Mouse (Mus musculus) midbrain, embryonic 15.5 days (tissue): Measurements from ENCODE around the gene Tspan9. TPM values are rescaled to one million over a fixed set of nuclear protein-coding genes. Genes with fewer than 3 reads are reported as not detected.
A peak's percentile ranks its signal among the peaks of the same experiment; 100 is the strongest.

Experiments
- ATAC-seq: fragments of 200-750 bp; cut with Nextera tagmentation; replicated peaks from 2 replicates; pipeline ENCODE4 v1.8.0; 2017; ENCODE audit warnings: moderate TSS enrichment
- H3K27ac ChIP-seq: fragments of 300-500 bp; sonication (generic); 2 replicates; pipeline ENCODE4 v1.5.1; 2015; ENCODE audit warnings: mild to moderate bottlenecking, inconsistent platforms
- H3K27me3 ChIP-seq: fragments of 300-500 bp; sonication (generic); replicated peaks from 2 replicates; pipeline ENCODE4 v1.6.1; 2015; ENCODE audit warnings: inconsistent platforms
- H3K36me3 ChIP-seq: fragments of 300-500 bp; sonication (generic); replicated peaks from 2 replicates; pipeline ENCODE4 v1.6.1; 2015; ENCODE audit warnings: inconsistent platforms
- H3K4me1 ChIP-seq: fragments of 300-500 bp; sonication (generic); 2 replicates; pipeline ENCODE4 v1.6.1; 2015; ENCODE audit warnings: inconsistent platforms
- H3K4me2 ChIP-seq: fragments of 300-500 bp; sonication (generic); 2 replicates; pipeline ENCODE4 v1.6.1; 2015; ENCODE audit warnings: inconsistent platforms, mild to moderate bottlenecking, moderate library complexity
- H3K4me3 ChIP-seq: fragments of 300-500 bp; sonication (generic); 2 replicates; pipeline ENCODE4 v1.5.1; 2015; ENCODE audit warnings: mild to moderate bottlenecking, inconsistent platforms
- H3K9ac ChIP-seq: fragments of 300-500 bp; sonication (generic); 2 replicates; pipeline ENCODE4 v1.6.1; 2015; ENCODE audit warnings: mild to moderate bottlenecking, inconsistent platforms
- H3K9me3 ChIP-seq: fragments of 300-500 bp; sonication (generic); 2 replicates; pipeline ENCODE4 v1.6.1; 2016; ENCODE audit warnings: inconsistent platforms
- WGBS: fragments of 180-500 bp; shearing (Covaris S2); methylation state at CpG from one replicate; pipeline ENCODE4 v1.1.7; 2015; ENCODE audit warnings: mixed read lengths; 5-methylcytosine and 5-hydroxymethylcytosine counted together
- polyA plus RNA-seq: library from polyadenylated mRNA; unstranded; fragments of >200 nt; fragmentation: Nextera tagmentation; extraction: Ambion mirVana; gene quantifications from 2 replicates; pipeline ENCODE4 v1.2.1, GENCODE M21; 2015

Gene Tspan9
- polyA plus RNA-seq, 1 experiment from 2014 or later, result 33.9 TPM

DNA sequence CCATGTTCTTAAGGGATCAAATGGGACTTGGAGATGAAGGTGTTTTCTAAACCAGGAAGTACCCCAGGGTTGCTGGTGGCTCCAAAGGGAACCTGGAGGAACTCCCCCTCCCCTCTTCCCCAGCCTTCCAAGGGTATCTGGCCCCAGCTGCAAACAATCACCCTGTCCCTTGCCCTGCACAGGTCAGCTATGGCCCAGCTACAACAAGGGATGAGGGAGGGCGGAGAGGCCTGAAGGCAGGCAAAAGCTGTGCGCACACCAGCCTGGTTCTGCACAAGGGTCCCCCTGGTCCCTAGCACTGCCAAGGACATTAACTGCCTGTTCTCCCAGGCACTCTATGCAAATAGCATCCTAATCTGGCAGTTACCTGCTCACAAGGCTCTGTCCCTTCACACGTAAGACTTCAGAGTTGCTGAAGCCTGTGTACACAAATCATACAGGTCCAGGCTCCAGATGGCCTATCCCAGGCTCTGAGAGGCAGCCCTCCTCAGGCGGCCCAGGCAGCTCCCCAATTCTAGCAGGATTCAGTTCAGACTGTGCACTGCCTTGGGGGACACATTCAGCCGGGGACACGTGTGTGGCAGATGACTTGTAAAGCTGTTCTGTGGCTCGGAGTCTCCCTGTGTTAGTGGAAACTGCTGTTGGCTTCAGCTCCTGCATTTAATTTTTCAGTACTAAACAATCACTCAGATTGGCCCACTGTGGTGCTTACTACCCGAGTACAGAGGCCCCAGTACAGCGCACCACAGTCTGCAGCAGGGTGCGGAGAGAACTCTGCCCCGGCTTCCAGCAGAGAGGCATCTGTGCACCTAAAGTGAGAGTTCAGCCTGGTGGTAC, 133.0 kb downstream of the Tspan9 start:
- Histone ChIP-seq H3K9me3 (no peaks in the 10 kb centered on the region), H3K27me3 (no peaks in the 10 kb centered on the region), H3K27ac (no peak overlapping the region), H3K4me2 (no peak overlapping the region), H3K36me3 (no peaks in the 10 kb centered on the region), H3K4me1 (peaks cover 27% of the 10 kb centered on the region), H3K4me3 (no peak overlapping the region), H3K9ac (no peak overlapping the region; the same call in 1 of the 2 replicates)
- 55% methylated on average over 11 of the region's 11 CpGs for WGBS
- no peak for ATAC-seq

DNA sequence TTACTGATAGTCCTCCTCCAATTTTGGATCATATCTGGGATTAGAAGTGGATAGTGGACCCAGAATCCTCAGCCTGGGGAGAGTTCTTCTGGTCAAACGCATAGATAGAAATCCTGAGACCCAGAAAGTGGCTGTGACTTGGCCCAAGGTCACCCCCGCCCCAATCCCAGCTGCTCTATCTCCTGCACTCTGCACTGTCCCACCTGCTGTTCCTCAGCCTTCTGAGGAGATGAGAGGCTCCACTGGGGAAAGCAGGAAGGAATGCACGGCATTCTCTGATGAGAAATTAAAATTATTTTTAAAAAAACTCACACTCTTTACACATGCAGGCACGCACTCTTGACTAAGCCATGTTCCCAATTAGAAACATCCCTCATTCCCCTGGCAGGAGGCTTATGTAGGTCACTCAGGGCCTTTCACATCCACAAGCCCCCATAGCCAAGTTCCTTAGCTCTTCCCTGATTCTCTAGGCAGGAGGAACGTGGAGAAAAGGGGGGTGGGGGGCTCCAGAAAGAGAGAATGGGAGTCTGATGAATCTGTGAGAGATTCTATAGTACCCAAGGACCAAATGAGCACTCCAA, 135.3 kb downstream of the Tspan9 start:
- Histone ChIP-seq H3K9me3 (no peaks in the 10 kb centered on the region), H3K27ac (no peak overlapping the region), H3K36me3 (no peaks in the 10 kb centered on the region), H3K4me3 (no peak overlapping the region), H3K27me3 (no peaks in the 10 kb centered on the region), H3K4me1 (peaks cover 33% of the 10 kb centered on the region), H3K9ac (no peak overlapping the region), H3K4me2 (no peak overlapping the region)
- 77% methylated on average over 5 of the region's 5 CpGs for WGBS
- ATAC-seq, result no peak

DNA sequence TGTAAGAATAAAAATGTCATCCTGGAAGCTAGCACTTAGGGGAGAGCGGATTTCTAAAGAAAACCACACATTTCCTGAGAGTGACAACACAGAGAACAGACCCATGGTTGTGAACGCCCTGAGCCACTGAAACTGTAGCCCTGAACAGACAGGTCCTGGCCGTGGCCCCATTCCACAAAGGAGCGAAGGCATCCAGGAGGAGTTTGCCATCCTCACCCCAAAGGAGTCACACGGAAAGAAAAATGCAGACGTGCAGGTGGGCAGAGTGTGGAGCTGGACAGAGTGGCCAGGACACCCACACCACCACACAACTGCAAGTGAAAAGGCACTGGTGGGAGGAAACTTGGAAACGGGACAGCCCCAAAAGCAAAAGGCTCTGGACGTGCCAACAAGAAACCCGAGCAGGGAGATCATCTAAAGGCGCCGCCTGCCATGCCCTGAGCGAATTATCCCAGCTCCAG, 136.1 kb downstream of the Tspan9 start:
- WGBS, result 78% methylated on average over 12 of the region's 12 CpGs
- H3K4me1 ChIP-seq, result peaks cover 33% of the 10 kb centered on the region
- H3K36me3 ChIP-seq, result no peaks in the 10 kb centered on the region
- no peaks in the 10 kb centered on the region for H3K27me3 ChIP-seq
- no peak overlapping the region for H3K4me3 ChIP-seq
- H3K27ac ChIP-seq, result no peak overlapping the region
- ATAC-seq, result no peak
- no peak overlapping the region for H3K4me2 ChIP-seq
- no peaks in the 10 kb centered on the region for H3K9me3 ChIP-seq
- H3K9ac ChIP-seq, result no peak overlapping the region

DNA sequence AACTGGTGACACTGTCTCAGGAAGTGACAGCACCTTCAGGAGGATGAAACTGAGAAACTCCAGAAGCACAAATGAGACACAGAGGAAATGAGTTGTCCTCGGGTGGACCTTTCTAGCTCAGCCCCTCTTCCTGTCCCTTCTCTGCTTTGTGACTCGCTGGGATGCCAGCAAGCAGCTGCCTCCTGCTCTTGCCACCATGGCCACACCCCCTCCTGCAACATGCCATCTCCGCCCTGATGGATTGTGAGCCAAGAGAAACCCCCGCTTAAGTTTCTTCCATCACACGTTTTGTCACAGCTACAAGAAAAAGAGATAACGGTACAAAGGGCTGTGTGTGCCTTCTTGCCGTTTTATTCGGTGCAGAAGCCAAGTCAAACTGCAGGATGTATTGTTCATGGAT, 137.2 kb downstream of the Tspan9 start:
- H3K9ac ChIP-seq, result no peak overlapping the region
- H3K9me3 ChIP-seq, result no peaks in the 10 kb centered on the region
- H3K27me3 ChIP-seq, result no peaks in the 10 kb centered on the region
- no peak for ATAC-seq
- 46% methylated on average over 8 of the region's 8 CpGs for WGBS
- no peaks in the 10 kb centered on the region for H3K36me3 ChIP-seq
- no peak overlapping the region for H3K4me2 ChIP-seq
- H3K27ac ChIP-seq, result no peak overlapping the region
- H3K4me3 ChIP-seq, result no peak overlapping the region
- peaks cover 25% of the 10 kb centered on the region for H3K4me1 ChIP-seq

DNA sequence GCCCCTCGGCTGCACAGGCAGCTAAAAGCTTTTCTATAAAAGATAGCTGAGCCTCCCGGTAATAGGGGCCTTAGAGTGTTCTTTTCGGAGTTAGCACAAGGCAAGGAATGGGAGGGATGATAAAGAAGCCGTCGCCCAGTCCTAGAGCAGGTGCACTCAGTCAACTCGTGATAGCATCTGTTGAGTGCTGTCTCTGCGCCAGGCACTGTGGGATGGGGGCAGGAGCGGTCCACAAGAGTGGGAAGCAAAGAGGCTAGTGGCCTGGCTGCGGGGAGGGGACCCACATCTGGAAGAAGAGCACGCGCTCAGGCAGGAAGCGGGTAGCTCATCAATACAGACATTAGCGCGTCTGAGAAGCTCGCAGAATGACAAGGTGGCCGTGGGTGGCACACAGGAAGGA, 138.8 kb downstream of the Tspan9 start:
- H3K4me2 ChIP-seq, result no peak overlapping the region
- no peaks in the 10 kb centered on the region for H3K9me3 ChIP-seq
- 71% methylated on average over 16 of the region's 16 CpGs for WGBS
- no peaks in the 10 kb centered on the region for H3K36me3 ChIP-seq
- H3K9ac ChIP-seq, result no peak overlapping the region
- H3K4me3 ChIP-seq, result no peak overlapping the region
- no peak overlapping the region for H3K27ac ChIP-seq
- H3K27me3 ChIP-seq, result no peaks in the 10 kb centered on the region
- no peak for ATAC-seq
- H3K4me1 ChIP-seq, result peaks cover 14% of the 10 kb centered on the region; the same call in 1 of the 2 replicates

DNA sequence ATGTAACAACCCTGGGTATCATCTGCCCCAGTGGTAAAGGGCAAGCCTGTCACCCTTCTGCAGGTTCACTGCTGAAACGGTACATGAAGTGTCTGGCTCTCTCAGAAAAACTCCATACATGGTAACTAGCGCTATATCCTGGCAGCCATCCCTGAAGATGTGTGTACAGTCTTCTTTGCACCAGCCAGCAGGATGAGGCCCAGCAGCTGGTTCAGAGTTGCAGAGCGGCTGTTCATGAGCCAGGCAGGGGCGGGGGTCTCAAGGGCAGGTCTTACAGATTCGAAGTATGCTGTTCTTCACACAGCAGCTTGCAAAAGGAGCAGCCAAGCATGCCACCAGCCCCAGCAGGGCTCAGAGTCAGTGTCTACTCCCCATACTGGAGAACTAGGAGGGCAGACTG, 139.9 kb downstream of the Tspan9 start:
- 51% methylated on average over 5 of the region's 5 CpGs for WGBS

DNA sequence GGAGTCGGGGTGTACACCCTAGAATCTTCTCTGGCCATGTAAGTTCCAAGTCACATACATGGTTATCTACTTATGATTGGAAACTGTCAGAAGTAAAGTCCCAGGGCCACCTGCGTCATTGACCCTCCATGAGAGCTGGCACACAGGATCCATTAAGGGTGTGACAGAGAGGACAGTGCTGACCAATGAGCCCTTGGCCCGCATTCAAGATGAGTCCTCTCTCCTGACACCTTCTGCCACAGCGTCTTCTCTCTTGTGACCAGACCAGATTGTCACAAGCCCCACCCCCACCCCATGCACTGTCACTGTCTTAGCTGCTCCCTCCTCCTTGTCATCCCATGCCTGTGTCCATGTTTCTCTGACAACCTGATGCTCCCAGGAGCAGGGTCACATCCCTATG, 140.7 kb downstream of the Tspan9 start:
- 86% methylated on average over 4 of the region's 4 CpGs for WGBS

More for the DNA sequence above, 139.9 kb downstream of the Tspan9 start:
- ATAC-seq, result no peak
- H3K36me3 ChIP-seq, result no peaks in the 10 kb centered on the region
- H3K27me3 ChIP-seq, result no peaks in the 10 kb centered on the region
- no peak overlapping the region for H3K27ac ChIP-seq
- no peak overlapping the region for H3K4me2 ChIP-seq
- no peak overlapping the region for H3K4me3 ChIP-seq
- no peak overlapping the region for H3K9ac ChIP-seq
- H3K4me1 ChIP-seq, result peaks cover 14% of the 10 kb centered on the region; the same call in 1 of the 2 replicates
- H3K9me3 ChIP-seq, result no peaks in the 10 kb centered on the region

DNA sequence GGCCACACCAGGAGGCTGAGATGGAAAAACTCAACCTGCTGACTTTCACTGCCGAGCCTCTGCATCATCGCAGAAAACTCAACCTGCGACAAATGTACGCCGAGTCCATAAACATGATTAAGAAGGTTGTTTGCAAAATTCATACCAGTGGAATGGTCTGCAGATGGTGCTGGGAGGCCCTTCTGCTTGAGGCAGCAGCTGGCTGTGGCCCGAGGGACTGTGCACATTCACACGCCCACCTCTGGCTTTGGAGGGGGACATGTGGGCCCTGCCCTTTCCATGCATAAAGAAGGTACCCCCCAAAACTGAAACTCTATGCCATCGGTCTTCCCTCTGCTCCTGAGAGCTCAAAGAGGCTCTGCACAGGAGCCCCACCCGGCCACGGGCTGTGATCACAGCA, 141.3 kb downstream of the Tspan9 start:
- no peak; the same call in 1 of the 2 replicates for ATAC-seq
- H3K27me3 ChIP-seq, result no peaks in the 10 kb centered on the region

More for the DNA sequence above, 140.7 kb downstream of the Tspan9 start:
- H3K27me3 ChIP-seq, result no peaks in the 10 kb centered on the region
- no peak overlapping the region for H3K4me3 ChIP-seq
- H3K9ac ChIP-seq, result no peak overlapping the region
- H3K36me3 ChIP-seq, result no peaks in the 10 kb centered on the region
- no peak overlapping the region for H3K4me2 ChIP-seq
- peaks cover 10% of the 10 kb centered on the region; the same call in 1 of the 2 replicates for H3K4me1 ChIP-seq
- H3K27ac ChIP-seq, result no peak overlapping the region
- no peak for ATAC-seq
- H3K9me3 ChIP-seq, result no peaks in the 10 kb centered on the region

DNA sequence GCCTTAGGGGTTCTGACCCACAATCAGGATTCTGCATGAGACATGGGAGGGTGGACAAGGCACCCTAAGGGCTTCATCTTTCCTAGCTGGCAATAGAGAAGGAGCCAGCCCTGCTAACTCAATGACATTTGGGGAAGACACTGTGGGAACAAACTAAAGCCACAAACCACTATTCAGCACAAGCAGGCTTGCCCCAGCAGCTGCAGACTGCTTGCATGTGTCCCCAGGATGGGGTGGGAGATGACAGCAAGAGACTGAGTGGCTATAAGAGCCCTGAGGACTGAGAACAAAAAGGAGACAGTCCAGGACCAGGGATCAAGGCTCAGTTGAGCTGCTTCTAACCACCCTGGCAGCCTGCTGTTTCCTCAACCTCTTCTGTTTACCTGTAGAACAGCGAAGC, 141.8 kb downstream of the Tspan9 start:
- no peaks in the 10 kb centered on the region for H3K36me3 ChIP-seq
- no peak overlapping the region for H3K4me2 ChIP-seq
- H3K4me1 ChIP-seq, result peaks cover 10% of the 10 kb centered on the region; the same call in 1 of the 2 replicates
- no peak overlapping the region for H3K4me3 ChIP-seq
- 33% methylated on average over 1 of the region's 1 CpGs for WGBS
- ATAC-seq, result no peak
- no peaks in the 10 kb centered on the region for H3K27me3 ChIP-seq
- H3K9ac ChIP-seq, result no peak overlapping the region
- no peak overlapping the region for H3K27ac ChIP-seq
- H3K9me3 ChIP-seq, result no peaks in the 10 kb centered on the region

More for the DNA sequence above, 141.3 kb downstream of the Tspan9 start:
- Histone ChIP-seq H3K4me2 (no peak overlapping the region), H3K9ac (no peak overlapping the region), H3K36me3 (no peaks in the 10 kb centered on the region), H3K27ac (no peak overlapping the region), H3K9me3 (no peaks in the 10 kb centered on the region), H3K4me1 (peaks cover 10% of the 10 kb centered on the region; the same call in 1 of the 2 replicates), H3K4me3 (no peak overlapping the region)
- WGBS, result 68% methylated on average over 10 of the region's 10 CpGs

DNA sequence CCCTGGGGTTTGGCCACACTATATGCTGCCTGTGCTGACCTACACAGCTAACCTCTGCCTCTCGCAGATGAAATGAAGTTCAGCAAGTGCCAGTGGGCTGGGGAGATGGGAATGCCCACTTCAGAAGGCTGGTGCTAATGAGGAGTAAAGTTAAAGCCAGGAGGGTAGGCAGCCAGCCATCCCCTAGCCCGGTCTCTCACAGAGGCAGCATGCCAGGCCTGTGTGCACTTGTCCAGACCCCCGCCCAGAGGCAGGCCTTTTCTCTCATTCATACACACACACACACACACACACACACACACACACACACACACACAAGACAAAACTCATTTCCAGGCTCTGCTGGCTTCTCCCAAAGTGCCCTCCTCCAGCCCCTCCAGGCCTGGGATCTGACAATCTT, 142.6 kb downstream of the Tspan9 start:
- no peaks in the 10 kb centered on the region for H3K36me3 ChIP-seq
- no peak overlapping the region for H3K4me2 ChIP-seq
- peaks cover 6% of the 10 kb centered on the region; the same call in 1 of the 2 replicates for H3K4me1 ChIP-seq
- ATAC-seq, result peak; percentile 34; the same call in 1 of the 2 replicates
- H3K27ac ChIP-seq, result no peak overlapping the region
- H3K9me3 ChIP-seq, result no peaks in the 10 kb centered on the region
- no peak overlapping the region for H3K9ac ChIP-seq
- 74% methylated on average over 3 of the region's 3 CpGs for WGBS
- H3K27me3 ChIP-seq, result no peaks in the 10 kb centered on the region
- no peak overlapping the region for H3K4me3 ChIP-seq

DNA sequence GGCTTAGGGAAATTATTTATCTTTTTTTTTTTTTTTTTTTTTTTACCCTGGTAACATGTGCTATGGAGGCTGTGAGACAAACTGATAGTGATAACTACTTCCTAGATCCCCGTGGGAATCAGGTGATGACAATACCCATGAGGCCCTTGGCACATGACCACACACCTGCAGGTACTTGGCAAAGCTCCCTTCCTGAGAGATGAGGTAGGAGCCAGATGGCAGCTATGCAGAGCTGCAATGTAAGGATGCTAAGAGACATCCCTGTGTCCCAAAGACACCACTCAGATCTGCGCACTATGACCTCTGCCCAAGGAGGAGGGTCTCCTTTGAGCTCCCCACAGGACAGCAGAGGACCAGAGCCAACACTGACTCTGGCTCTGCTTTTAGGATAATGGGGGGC, 144.3 kb downstream of the Tspan9 start:
- no peaks in the 10 kb centered on the region for H3K36me3 ChIP-seq
- WGBS, result 79% methylated on average over 2 of the region's 2 CpGs
- H3K27me3 ChIP-seq, result no peaks in the 10 kb centered on the region
- no peaks in the 10 kb centered on the region for H3K9me3 ChIP-seq
- no peak overlapping the region for H3K4me3 ChIP-seq
- no peak for ATAC-seq
- H3K4me1 ChIP-seq, result no peaks in the 10 kb centered on the region; the same call in 1 of the 2 replicates
- no peak overlapping the region for H3K27ac ChIP-seq
- H3K9ac ChIP-seq, result no peak overlapping the region
- no peak overlapping the region for H3K4me2 ChIP-seq

DNA sequence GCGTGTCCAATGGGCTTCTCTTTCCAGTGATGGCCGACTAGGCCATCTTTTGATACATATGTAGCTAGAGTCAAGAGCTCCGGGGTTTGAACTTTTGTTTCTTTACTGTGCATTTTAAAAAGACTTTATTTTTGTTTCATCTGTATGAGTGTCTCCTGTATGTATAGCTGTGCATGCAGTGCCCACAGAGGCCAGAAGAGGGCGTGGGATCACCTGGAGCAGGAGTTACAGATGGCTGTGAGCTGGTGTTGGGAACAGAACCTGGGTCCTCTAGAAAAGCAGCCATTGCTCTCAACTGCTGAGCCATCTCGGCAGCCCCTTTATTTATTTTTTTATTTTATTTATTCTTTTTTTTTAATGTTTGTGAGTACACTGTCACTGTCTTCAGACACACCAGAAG, 146.5 kb downstream of the Tspan9 start:
- Histone ChIP-seq H3K4me2 (no peak overlapping the region), H3K27ac (no peak overlapping the region), H3K4me3 (no peak overlapping the region), H3K9me3 (no peaks in the 10 kb centered on the region), H3K4me1 (no peaks in the 10 kb centered on the region; the same call in 1 of the 2 replicates), H3K27me3 (no peaks in the 10 kb centered on the region), H3K36me3 (no peaks in the 10 kb centered on the region), H3K9ac (no peak overlapping the region)
- 82% methylated on average over 5 of the region's 5 CpGs for WGBS
- no peak for ATAC-seq
